Mouse (Mus musculus) neural tube, embryonic 15.5 days (tissue): ENCODE data around the gene Plekha6. TPM values are rescaled to one million over a fixed set of nuclear protein-coding genes. Genes with fewer than 3 reads are reported as not detected.
A peak's percentile ranks its signal among the peaks of the same experiment; 100 is the strongest.

ENCODE experiments used
- ATAC-seq: fragments of 200-750 bp; cut with Nextera tagmentation; 2 replicates; pipeline ENCODE4 v1.8.0; 2017; ENCODE audit warnings: mild to moderate bottlenecking, moderate TSS enrichment, moderate library complexity; ENCODE audit not compliant: low FRiP score
- H3K27ac ChIP-seq: fragments of 300-500 bp; sonication (generic); replicated peaks from 2 replicates; pipeline ENCODE4 v1.5.1; 2015; ENCODE audit warnings: mild to moderate bottlenecking, inconsistent platforms
- H3K27me3 ChIP-seq: fragments of 300-500 bp; sonication (generic); replicated peaks from 2 replicates; pipeline ENCODE4 v1.6.1; 2015; ENCODE audit warnings: inconsistent platforms
- H3K36me3 ChIP-seq: fragments of 300-500 bp; sonication (generic); 2 replicates; pipeline ENCODE4 v1.6.1; 2015; ENCODE audit warnings: inconsistent platforms
- H3K4me1 ChIP-seq: fragments of 300-500 bp; sonication (generic); 2 replicates; pipeline ENCODE4 v1.6.1; 2015; ENCODE audit warnings: inconsistent platforms
- H3K4me2 ChIP-seq: fragments of 300-500 bp; sonication (generic); 2 replicates; pipeline ENCODE4 v1.6.1; 2015; ENCODE audit warnings: inconsistent platforms, mild to moderate bottlenecking, moderate library complexity
- H3K4me3 ChIP-seq: fragments of 300-500 bp; sonication (generic); replicated peaks from 2 replicates; pipeline ENCODE4 v1.5.1; 2015; ENCODE audit warnings: mild to moderate bottlenecking, inconsistent platforms
- H3K9ac ChIP-seq: fragments of 300-500 bp; sonication (generic); replicated peaks from 2 replicates; pipeline ENCODE4 v1.6.1; 2015; ENCODE audit warnings: mild to moderate bottlenecking, inconsistent platforms
- H3K9me3 ChIP-seq: fragments of 300-500 bp; sonication (generic); replicated peaks from 2 replicates; pipeline ENCODE4 v1.6.1; 2016; ENCODE audit warnings: inconsistent platforms
- WGBS: fragments of 180-500 bp; shearing (Covaris S2); methylation state at CpG from one replicate; pipeline ENCODE4 v1.1.7; 2015; ENCODE audit warnings: mixed read lengths; 5-methylcytosine and 5-hydroxymethylcytosine counted together
- polyA plus RNA-seq: library from polyadenylated mRNA; unstranded; fragments of >200 nt; fragmentation: Nextera tagmentation; extraction: Ambion mirVana; gene quantifications from 2 replicates; pipeline ENCODE4 v1.2.1, GENCODE M21; 2015

The Plekha6 gene
- polyA plus RNA-seq, 1 experiment from 2014 or later: 20.5 TPM

GRCm38 (mm10) chr1:133209482-133209881 is 45.5 kb downstream of the Plekha6 start:
- no peak overlapping the region; the same call in 1 of the 2 replicates for H3K9ac ChIP-seq
- H3K4me2 ChIP-seq: no peak overlapping the region
- peak overlapping the region; percentile 35 for H3K27ac ChIP-seq
- no peak overlapping the region for H3K4me3 ChIP-seq
- H3K27me3 ChIP-seq: no peaks in the 10 kb centered on the region
- no peak for ATAC-seq
- H3K36me3 ChIP-seq: no peaks in the 10 kb centered on the region
- peaks cover 40% of the 10 kb centered on the region for H3K4me1 ChIP-seq
- 35% methylated on average over 7 of the region's 7 CpGs for WGBS
- no peaks in the 10 kb centered on the region for H3K9me3 ChIP-seq

- no peak for ATAC-seq
- no peaks in the 10 kb centered on the region for H3K27me3 ChIP-seq
- peak overlapping the region; percentile 35 for H3K27ac ChIP-seq
- peaks cover 44% of the 10 kb centered on the region for H3K4me1 ChIP-seq
- H3K4me3 ChIP-seq: no peak overlapping the region
- no peaks in the 10 kb centered on the region for H3K36me3 ChIP-seq
- 26% methylated on average over 17 of the region's 17 CpGs for WGBS
- no peaks in the 10 kb centered on the region for H3K9me3 ChIP-seq
- H3K4me2 ChIP-seq: 0 out of 2 replicates have a peak overlapping the region, but pooled peaks have one; percentile 5
- H3K9ac ChIP-seq: peak overlapping the region; percentile 5; the same call in 1 of the 2 replicates
These were observed 46.0 kb downstream of the Plekha6 start for GRCm38 (mm10) chr1:133209901-133210516.

- peaks cover 52% of the 10 kb centered on the region for H3K4me1 ChIP-seq
- no peak overlapping the region for H3K27ac ChIP-seq
- WGBS: 80% methylated on average over 7 of the region's 7 CpGs
- H3K4me2 ChIP-seq: no peak overlapping the region
- no peaks in the 10 kb centered on the region for H3K36me3 ChIP-seq
- H3K27me3 ChIP-seq: no peaks in the 10 kb centered on the region
- H3K4me3 ChIP-seq: no peak overlapping the region
- no peak overlapping the region for H3K9ac ChIP-seq
- no peak for ATAC-seq
- H3K9me3 ChIP-seq: no peaks in the 10 kb centered on the region
These were observed 46.8 kb downstream of the Plekha6 start for GRCm38 (mm10) chr1:133210766-133211165.

GRCm38 (mm10) chr1:133212273-133212672 is 48.3 kb downstream of the Plekha6 start:
- no peak for ATAC-seq
- Histone ChIP-seq H3K27me3 (no peaks in the 10 kb centered on the region), H3K9ac (no peak overlapping the region), H3K36me3 (no peaks in the 10 kb centered on the region), H3K4me3 (no peak overlapping the region), H3K4me1 (peaks cover 67% of the 10 kb centered on the region), H3K27ac (no peak overlapping the region), H3K9me3 (no peaks in the 10 kb centered on the region), H3K4me2 (no peak overlapping the region)
- WGBS: 53% methylated on average over 4 of the region's 4 CpGs

- Histone ChIP-seq H3K9me3 (no peaks in the 10 kb centered on the region), H3K4me1 (peaks cover 67% of the 10 kb centered on the region), H3K27me3 (no peaks in the 10 kb centered on the region), H3K9ac (no peak overlapping the region), H3K4me3 (no peak overlapping the region), H3K27ac (no peak overlapping the region), H3K36me3 (no peaks in the 10 kb centered on the region), H3K4me2 (no peak overlapping the region)
- 70% methylated on average over 7 of the region's 7 CpGs for WGBS
- ATAC-seq: no peak
These were observed 49.1 kb downstream of the Plekha6 start for GRCm38 (mm10) chr1:133213098-133213497.

GRCm38 (mm10) chr1:133213901-133214300 is 49.9 kb downstream of the Plekha6 start:
- no peak overlapping the region for H3K9ac ChIP-seq
- H3K36me3 ChIP-seq: no peaks in the 10 kb centered on the region
- H3K27me3 ChIP-seq: no peaks in the 10 kb centered on the region
- no peak overlapping the region for H3K27ac ChIP-seq
- no peak for ATAC-seq
- 89% methylated on average over 4 of the region's 4 CpGs for WGBS
- H3K4me3 ChIP-seq: no peak overlapping the region
- no peaks in the 10 kb centered on the region for H3K9me3 ChIP-seq
- no peak overlapping the region for H3K4me2 ChIP-seq
- peaks cover 62% of the 10 kb centered on the region for H3K4me1 ChIP-seq

GRCm38 (mm10) chr1:133214672-133215359 is 50.8 kb downstream of the Plekha6 start:
- Histone ChIP-seq H3K36me3 (no peaks in the 10 kb centered on the region), H3K4me1 (peaks cover 53% of the 10 kb centered on the region), H3K4me2 (no peak overlapping the region), H3K9ac (no peak overlapping the region), H3K9me3 (no peaks in the 10 kb centered on the region), H3K27me3 (no peaks in the 10 kb centered on the region), H3K4me3 (no peak overlapping the region), H3K27ac (no peak overlapping the region)
- ATAC-seq: no peak
- 74% methylated on average over 7 of the region's 7 CpGs for WGBS

- no peak overlapping the region for H3K9ac ChIP-seq
- 80% methylated on average over 3 of the region's 3 CpGs for WGBS
- H3K27ac ChIP-seq: no peak overlapping the region
- no peak overlapping the region for H3K4me2 ChIP-seq
- H3K27me3 ChIP-seq: no peaks in the 10 kb centered on the region
- H3K36me3 ChIP-seq: no peaks in the 10 kb centered on the region
- H3K4me1 ChIP-seq: peaks cover 48% of the 10 kb centered on the region
- H3K4me3 ChIP-seq: no peak overlapping the region
- ATAC-seq: no peak
- no peaks in the 10 kb centered on the region for H3K9me3 ChIP-seq
These were observed 51.3 kb downstream of the Plekha6 start for GRCm38 (mm10) chr1:133215360-133215700.

GRCm38 (mm10) chr1:133215753-133216152 is 51.7 kb downstream of the Plekha6 start:
- Histone ChIP-seq H3K27me3 (no peaks in the 10 kb centered on the region), H3K36me3 (no peaks in the 10 kb centered on the region), H3K9me3 (no peaks in the 10 kb centered on the region), H3K4me1 (peaks cover 44% of the 10 kb centered on the region), H3K4me2 (no peak overlapping the region), H3K4me3 (no peak overlapping the region), H3K27ac (peak overlapping the region; percentile 56; the same call in 1 of the 2 replicates), H3K9ac (no peak overlapping the region)
- ATAC-seq: no peak
- WGBS: 79% methylated on average over 10 of the region's 10 CpGs

- H3K4me1 ChIP-seq: peaks cover 45% of the 10 kb centered on the region
- 0 out of 2 replicates have a peak, but pooled peaks have one; percentile 42 for ATAC-seq
- H3K9ac ChIP-seq: no peak overlapping the region
These were observed 53.0 kb downstream of the Plekha6 start for GRCm38 (mm10) chr1:133217031-133217430.

GRCm38 (mm10) chr1:133219106-133219505 is 55.1 kb downstream of the Plekha6 start:
- ATAC-seq: no peak
- H3K4me1 ChIP-seq: peaks cover 53% of the 10 kb centered on the region
- no peak overlapping the region for H3K4me2 ChIP-seq
- H3K27me3 ChIP-seq: no peaks in the 10 kb centered on the region
- H3K9me3 ChIP-seq: no peaks in the 10 kb centered on the region
- no peak overlapping the region for H3K27ac ChIP-seq
- no peak overlapping the region for H3K4me3 ChIP-seq
- no peaks in the 10 kb centered on the region for H3K36me3 ChIP-seq
- WGBS: 41% methylated on average over 1 of the region's 1 CpGs
- no peak overlapping the region for H3K9ac ChIP-seq

More at GRCm38 (mm10) chr1:133217031-133217430, 53.0 kb downstream of the Plekha6 start:
- Histone ChIP-seq H3K36me3 (no peaks in the 10 kb centered on the region), H3K4me2 (no peak overlapping the region), H3K27me3 (no peaks in the 10 kb centered on the region), H3K27ac (peak overlapping the region; percentile 56; the same call in 1 of the 2 replicates), H3K4me3 (no peak overlapping the region), H3K9me3 (no peaks in the 10 kb centered on the region)
- WGBS: 9% methylated on average over 5 of the region's 5 CpGs

- H3K9me3 ChIP-seq: no peaks in the 10 kb centered on the region
- 44% methylated on average over 3 of the region's 3 CpGs for WGBS
- peaks cover 43% of the 10 kb centered on the region for H3K4me1 ChIP-seq
- ATAC-seq: no peak
- no peak overlapping the region for H3K4me3 ChIP-seq
- no peaks in the 10 kb centered on the region for H3K36me3 ChIP-seq
- no peak overlapping the region for H3K27ac ChIP-seq
- H3K4me2 ChIP-seq: no peak overlapping the region
- H3K27me3 ChIP-seq: no peaks in the 10 kb centered on the region
- no peak overlapping the region for H3K9ac ChIP-seq
These were observed 57.4 kb downstream of the Plekha6 start for GRCm38 (mm10) chr1:133221459-133221858.
